Mouse (Mus musculus): ENCODE measurements around the gene Derl2. TPM values are rescaled to one million over a fixed set of nuclear protein-coding genes. Genes with fewer than 3 reads are reported as not detected.

The Derl2 gene
- polyA plus RNA-seq, 1 experiment = 17.8 TPM

DNA sequence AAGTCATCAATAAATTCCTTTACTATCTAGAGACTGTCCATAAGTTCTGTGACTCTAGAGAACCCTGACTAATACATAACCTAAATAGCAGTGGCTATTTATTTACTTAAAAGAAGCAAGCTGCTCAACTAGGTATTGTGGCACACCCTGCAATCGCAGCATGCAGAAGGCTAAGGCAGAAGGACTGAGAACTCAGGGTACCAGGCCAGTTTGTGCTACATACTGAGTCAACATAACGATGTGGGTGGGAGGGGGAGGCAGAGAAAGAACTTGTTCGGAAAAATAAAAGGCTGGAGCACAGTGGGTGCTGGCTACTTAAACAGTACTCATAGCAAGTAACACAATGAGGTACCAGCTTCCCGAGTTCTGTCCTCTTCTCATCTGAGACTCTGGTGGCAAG is 18.5 kb downstream of the Derl2 start:
- H3K4me3 ChIP-seq (ENCODE audit: insufficient read depth, low read length) = no peak overlapping the region
- no peak overlapping the region for H3K27ac ChIP-seq (ENCODE audit: insufficient read depth, low read length)
- peaks cover 5% of the 10 kb centered on the region; the same call in 1 of the 2 replicates for H3K4me1 ChIP-seq (ENCODE audit: control insufficient read depth, insufficient read depth, low read length)
- TF ChIP-seq CTCF (IDR thresholded peaks at IDR 0.05; ENCODE audit: extremely low read depth, insufficient read depth, low read length) (no peak), POLR2A (IDR thresholded peaks at IDR 0.05; ENCODE audit: extremely low read depth, insufficient read depth, low read length) (no peak)

DNA sequence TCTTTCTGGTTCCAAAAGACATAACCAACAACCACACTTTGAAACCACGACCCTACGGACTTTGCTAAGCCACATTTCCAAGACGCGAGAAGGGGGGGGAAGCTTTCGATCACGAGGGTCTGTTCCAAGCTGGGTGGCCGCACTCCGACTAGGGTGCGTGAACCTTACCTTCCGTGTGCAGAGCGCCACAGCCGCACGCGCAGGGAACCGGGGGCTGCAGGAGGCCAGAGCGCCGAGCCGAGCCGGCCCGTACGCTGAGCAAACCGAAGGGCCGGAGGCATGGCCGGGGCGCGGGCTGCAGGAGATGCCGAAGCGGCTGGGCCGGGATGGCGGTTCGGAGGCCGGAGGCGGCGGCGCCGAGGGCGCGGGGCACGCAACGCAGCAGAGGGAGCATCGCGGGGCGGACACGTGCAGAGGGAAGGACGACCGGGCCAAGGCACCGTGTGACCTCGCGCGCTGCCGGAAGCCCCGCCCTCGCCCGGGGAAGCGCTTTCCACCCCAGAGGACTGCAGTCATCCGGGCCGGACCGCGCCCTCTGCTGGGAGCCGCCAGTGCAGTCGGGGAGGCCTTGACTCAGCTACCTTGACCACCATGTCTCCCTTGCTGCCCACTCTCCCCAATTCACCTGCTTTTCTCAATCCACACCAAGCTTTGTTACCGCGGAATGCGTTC is 36.9 kb downstream of the Derl2 start, which contains the start of gene C1qbp:
TSS of gene C1qbp (minus strand) at position 470 of the 672 bp plus-strand sequence.
- Histone ChIP-seq H3K4me3 (ENCODE audit: insufficient read depth, low read length) (peak within 1 kb of the TSS; percentile 83), H3K4me1 (ENCODE audit: control insufficient read depth, insufficient read depth, low read length) (no peaks in the 10 kb centered on the region), H3K27ac (ENCODE audit: insufficient read depth, low read length) (0 out of 2 replicates have a peak within 1 kb of the TSS, but pooled peaks have one; percentile 18)
- TF ChIP-seq POLR2A (IDR thresholded peaks at IDR 0.05; ENCODE audit: extremely low read depth, insufficient read depth, low read length) (no peak), CTCF (IDR thresholded peaks at IDR 0.05; ENCODE audit: extremely low read depth, insufficient read depth, low read length) (peak; percentile 68)

DNA sequence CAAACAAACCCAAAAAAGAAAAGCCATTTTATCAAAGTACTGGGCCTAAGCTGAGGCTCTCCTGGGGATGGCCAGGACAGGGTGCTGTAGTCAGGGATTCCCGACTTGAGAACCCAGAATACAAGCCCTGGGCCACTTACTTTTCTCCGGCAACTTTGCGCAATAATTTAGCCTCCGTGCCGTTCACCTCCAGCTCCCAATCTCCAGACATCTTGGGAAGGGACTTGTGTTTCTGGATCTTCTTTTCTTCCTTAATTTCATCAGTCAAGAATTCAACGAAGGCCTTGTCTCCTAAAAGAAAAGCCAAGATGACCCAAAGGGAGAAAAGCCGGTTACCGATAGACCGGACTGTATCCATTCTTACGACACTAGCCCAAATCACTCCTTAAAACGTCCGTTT is 37.6 kb downstream of the Derl2 start:
- TF ChIP-seq POLR2A (IDR thresholded peaks at IDR 0.05; ENCODE audit: extremely low read depth, insufficient read depth, low read length) (no peak), CTCF (IDR thresholded peaks at IDR 0.05; ENCODE audit: extremely low read depth, insufficient read depth, low read length) (no peak)

DNA sequence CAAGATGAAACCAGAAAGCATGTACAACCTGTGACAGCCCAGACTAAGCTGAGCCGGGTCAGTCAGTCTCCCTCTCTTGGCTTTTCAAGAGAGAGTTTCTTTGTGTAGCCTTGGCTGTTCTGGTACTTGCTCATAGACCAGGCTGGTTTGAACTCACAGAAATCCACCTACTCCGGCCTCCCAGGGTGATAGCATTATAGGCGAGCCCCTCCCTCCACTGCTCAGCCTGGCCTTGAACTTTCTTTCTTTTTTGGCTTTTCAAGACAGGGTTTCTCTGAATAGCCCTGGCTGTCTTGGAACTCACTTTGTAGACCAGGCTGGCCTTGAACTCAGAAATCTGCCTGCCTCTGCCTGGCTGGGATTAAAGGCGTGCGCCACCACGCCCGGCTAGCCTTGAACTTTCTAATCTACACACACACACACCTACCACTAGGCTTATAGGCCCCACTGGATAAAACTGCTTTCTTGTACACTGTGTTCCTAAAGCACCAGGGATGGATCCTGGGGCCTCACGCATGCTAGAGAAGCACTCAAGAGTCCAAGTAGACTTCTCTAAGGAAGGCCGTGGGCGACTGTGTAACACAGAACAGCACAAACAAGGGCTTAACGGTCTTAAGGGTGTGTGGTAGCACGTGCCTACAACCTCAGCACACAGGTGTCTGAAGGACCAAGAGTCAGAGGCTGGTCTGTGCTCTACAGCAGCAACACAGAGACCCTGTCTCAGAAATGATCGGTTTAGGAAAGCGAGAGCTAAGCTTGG is 38.7 kb downstream of the Derl2 start:
- Histone ChIP-seq H3K4me3 (ENCODE audit: insufficient read depth, low read length) (no peak overlapping the region), H3K4me1 (ENCODE audit: control insufficient read depth, insufficient read depth, low read length) (no peaks in the 10 kb centered on the region), H3K27ac (ENCODE audit: insufficient read depth, low read length) (no peak overlapping the region)
- TF ChIP-seq CTCF (IDR thresholded peaks at IDR 0.05; ENCODE audit: extremely low read depth, insufficient read depth, low read length) (no peak), POLR2A (IDR thresholded peaks at IDR 0.05; ENCODE audit: extremely low read depth, insufficient read depth, low read length) (no peak)

More for the DNA sequence above, 37.6 kb downstream of the Derl2 start:
- Histone ChIP-seq H3K27ac (ENCODE audit: insufficient read depth, low read length) (no peak overlapping the region), H3K4me3 (ENCODE audit: insufficient read depth, low read length) (peak overlapping the region; percentile 83), H3K4me1 (ENCODE audit: control insufficient read depth, insufficient read depth, low read length) (no peaks in the 10 kb centered on the region)

DNA sequence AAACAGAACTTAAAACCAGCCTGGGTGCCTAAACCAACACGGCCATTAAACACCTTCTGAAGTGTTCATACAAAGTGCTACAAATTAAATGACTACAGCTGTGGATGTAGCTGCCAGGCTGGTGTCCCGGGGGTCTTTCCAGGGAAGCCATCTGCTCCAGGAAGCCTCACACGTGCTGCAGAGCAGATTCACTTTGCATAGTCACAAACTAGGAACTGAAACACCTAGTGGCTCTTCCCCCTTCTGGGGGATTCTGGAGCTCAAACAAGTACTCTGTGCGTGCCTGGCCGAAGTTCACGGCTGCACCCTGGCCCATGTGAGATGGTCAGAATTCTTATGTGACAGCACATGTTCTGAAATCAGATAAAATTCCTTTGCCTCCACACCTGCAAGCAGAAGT is 39.4 kb downstream of the Derl2 start:
- Histone ChIP-seq H3K27ac (ENCODE audit: insufficient read depth, low read length) (no peak overlapping the region), H3K4me1 (ENCODE audit: control insufficient read depth, insufficient read depth, low read length) (no peaks in the 10 kb centered on the region), H3K4me3 (ENCODE audit: insufficient read depth, low read length) (no peak overlapping the region)
- no peak for TF ChIP-seq POLR2A (IDR thresholded peaks at IDR 0.05; ENCODE audit: extremely low read depth, insufficient read depth, low read length)
- no peak for TF ChIP-seq CTCF (IDR thresholded peaks at IDR 0.05; ENCODE audit: extremely low read depth, insufficient read depth, low read length)

DNA sequence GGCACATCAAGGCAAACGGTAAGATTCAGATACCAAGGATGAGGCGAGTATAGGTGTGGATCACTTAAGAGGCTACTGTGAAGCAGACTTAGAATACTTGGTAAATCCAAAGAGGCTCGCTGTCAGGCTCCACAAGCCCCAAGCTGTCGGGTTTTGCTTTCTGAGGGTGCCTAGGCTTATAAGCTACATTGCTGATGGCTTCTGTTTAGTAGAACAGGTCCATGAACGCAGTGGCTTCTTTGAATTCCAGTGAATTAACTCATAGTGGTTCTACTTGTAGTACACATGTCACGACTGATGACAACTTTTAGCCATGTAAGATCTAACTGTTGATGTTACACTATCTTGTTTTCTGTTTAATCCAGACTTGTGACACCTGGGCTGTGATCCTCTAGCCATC is 42.3 kb downstream of the Derl2 start:
- H3K4me3 ChIP-seq (ENCODE audit: insufficient read depth, low read length) = no peak overlapping the region
- H3K27ac ChIP-seq (ENCODE audit: insufficient read depth, low read length) = no peak overlapping the region
- no peak for TF ChIP-seq POLR2A (IDR thresholded peaks at IDR 0.05; ENCODE audit: extremely low read depth, insufficient read depth, low read length)
- TF ChIP-seq CTCF (IDR thresholded peaks at IDR 0.05; ENCODE audit: extremely low read depth, insufficient read depth, low read length) = no peak
- H3K4me1 ChIP-seq (ENCODE audit: control insufficient read depth, insufficient read depth, low read length) = no peaks in the 10 kb centered on the region

DNA sequence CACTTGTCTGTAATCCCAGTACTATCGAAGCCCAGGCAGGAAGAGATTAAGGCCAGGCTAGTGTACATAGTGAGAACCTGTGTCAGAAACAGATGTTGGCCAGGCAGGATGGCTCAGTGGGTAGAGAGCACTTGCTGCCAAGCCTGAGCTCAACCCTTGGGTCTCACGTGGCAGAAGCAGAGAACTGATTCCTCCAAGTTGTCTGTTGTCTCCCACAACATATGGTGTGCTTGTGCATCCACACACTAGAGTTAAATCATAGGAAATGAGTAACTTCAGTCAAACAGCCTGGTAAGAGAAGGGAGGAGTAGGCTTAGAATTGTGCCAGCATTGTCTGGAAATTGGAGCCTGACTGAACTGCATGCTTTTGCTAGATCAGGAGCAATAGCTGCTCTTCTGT is 44.4 kb downstream of the Derl2 start:
- Histone ChIP-seq H3K4me1 (ENCODE audit: control insufficient read depth, insufficient read depth, low read length) (no peaks in the 10 kb centered on the region), H3K27ac (ENCODE audit: insufficient read depth, low read length) (no peak overlapping the region), H3K4me3 (ENCODE audit: insufficient read depth, low read length) (no peak overlapping the region)
- TF ChIP-seq CTCF (IDR thresholded peaks at IDR 0.05; ENCODE audit: extremely low read depth, insufficient read depth, low read length) = no peak
- no peak for TF ChIP-seq POLR2A (IDR thresholded peaks at IDR 0.05; ENCODE audit: extremely low read depth, insufficient read depth, low read length)

DNA sequence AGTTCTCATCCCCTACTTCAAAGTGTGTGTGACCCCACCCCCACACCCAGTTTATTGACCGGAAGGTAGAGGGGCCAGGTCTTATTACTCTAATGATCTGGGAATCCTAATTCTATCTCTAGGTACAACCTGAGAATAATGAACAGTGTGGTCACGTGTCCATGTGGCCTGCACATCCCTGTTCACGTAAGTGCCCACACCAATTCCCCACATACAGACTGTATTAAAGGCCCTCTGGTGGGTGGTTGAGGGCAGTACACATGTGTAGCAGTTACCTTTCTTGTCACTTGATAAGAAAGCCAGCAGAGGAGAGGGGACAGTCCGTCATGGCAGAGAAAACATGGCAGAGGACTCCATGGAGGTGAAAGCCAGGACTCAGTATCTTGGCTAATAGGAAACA is 45.7 kb downstream of the Derl2 start:
- Histone ChIP-seq H3K4me3 (ENCODE audit: insufficient read depth, low read length) (no peak overlapping the region), H3K27ac (ENCODE audit: insufficient read depth, low read length) (no peak overlapping the region), H3K4me1 (ENCODE audit: control insufficient read depth, insufficient read depth, low read length) (0 out of 2 replicates have a peak, but pooled peaks cover 2% of the 10 kb centered on the region)
- TF ChIP-seq POLR2A (IDR thresholded peaks at IDR 0.05; ENCODE audit: extremely low read depth, insufficient read depth, low read length) (no peak), CTCF (IDR thresholded peaks at IDR 0.05; ENCODE audit: extremely low read depth, insufficient read depth, low read length) (no peak)

DNA sequence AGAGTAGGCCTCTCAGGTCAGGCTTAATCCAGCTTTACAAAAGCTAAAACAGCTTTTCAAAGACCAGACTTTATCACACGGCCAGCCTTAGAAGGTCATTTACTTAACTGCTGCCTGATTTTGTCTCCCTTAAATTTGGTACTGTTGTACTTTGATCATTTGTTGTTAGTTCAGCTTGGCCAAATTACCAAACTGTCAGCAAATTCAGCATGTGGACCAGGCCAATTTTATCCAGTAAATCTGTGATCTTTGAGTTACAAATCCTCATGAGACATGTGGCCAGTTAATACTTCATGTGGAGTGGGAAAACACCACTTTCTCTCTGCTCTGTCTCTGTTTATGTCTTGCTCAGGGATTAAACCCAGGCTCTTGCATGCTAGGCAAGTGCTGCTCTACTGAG is 47.1 kb downstream of the Derl2 start:
- Histone ChIP-seq H3K4me3 (ENCODE audit: insufficient read depth, low read length) (no peak overlapping the region), H3K27ac (ENCODE audit: insufficient read depth, low read length) (no peak overlapping the region), H3K4me1 (ENCODE audit: control insufficient read depth, insufficient read depth, low read length) (peaks cover 3% of the 10 kb centered on the region)
- no peak for TF ChIP-seq POLR2A (IDR thresholded peaks at IDR 0.05; ENCODE audit: extremely low read depth, insufficient read depth, low read length)
- no peak for TF ChIP-seq CTCF (IDR thresholded peaks at IDR 0.05; ENCODE audit: extremely low read depth, insufficient read depth, low read length)
